Mouse (Mus musculus) liver, embryonic 16.5 days (tissue): ENCODE results near the gene Zfp354b. TPM values are rescaled to one million over a fixed set of nuclear protein-coding genes. Genes with fewer than 3 reads are reported as not detected.
A peak's percentile ranks its signal among the peaks of the same experiment; 100 is the strongest.

ENCODE experiments used
- ATAC-seq: fragments of 200-750 bp; cut with Nextera tagmentation; 2 replicates; pipeline ENCODE4 v1.8.0; 2017; ENCODE audit warnings: low read depth, mild to moderate bottlenecking, moderate number of reproducible peaks, moderate library complexity
- H3K27ac ChIP-seq: fragments of 300-500 bp; sonication (generic); 2 replicates; pipeline ENCODE4 v1.5.1; 2014; ENCODE audit warnings: mild to moderate bottlenecking, low read length
- H3K27me3 ChIP-seq: fragments of 300-500 bp; sonication (generic); 2 replicates; pipeline ENCODE4 v1.6.1; 2014; ENCODE audit warnings: low read depth, low read length, mixed read lengths; ENCODE audit not compliant: control insufficient read depth, insufficient read depth
- H3K36me3 ChIP-seq: fragments of 300-500 bp; sonication (generic); 2 replicates; pipeline ENCODE4 v1.6.1; 2014; ENCODE audit warnings: mild to moderate bottlenecking; ENCODE audit not compliant: control insufficient read depth, insufficient read depth
- H3K4me1 ChIP-seq: fragments of 300-500 bp; sonication (generic); 2 replicates; pipeline ENCODE4 v1.6.1; 2014; ENCODE audit warnings: low read depth, low read length, mixed read lengths; ENCODE audit not compliant: control insufficient read depth
- H3K4me2 ChIP-seq: fragments of 300-500 bp; sonication (generic); 2 replicates; pipeline ENCODE4 v1.6.1; 2014; ENCODE audit warnings: low read depth, low read length, mixed read lengths
- H3K4me3 ChIP-seq: fragments of 300-500 bp; sonication (generic); 2 replicates; pipeline ENCODE4 v1.5.1; 2014; ENCODE audit warnings: low read depth, mild to moderate bottlenecking, low read length
- H3K9ac ChIP-seq: fragments of 300-500 bp; sonication (generic); 2 replicates; pipeline ENCODE4 v1.6.1; 2014; ENCODE audit warnings: low read depth, low read length
- H3K9me3 ChIP-seq: fragments of 300-500 bp; sonication (generic); replicated peaks from 2 replicates; pipeline ENCODE4 v1.6.1; 2016; ENCODE audit warnings: low read length; ENCODE audit not compliant: control insufficient read depth
- WGBS: fragments of 180-500 bp; shearing (Covaris S2); extraction: QIAGEN DNeasy Blood & Tissue Kit; methylation state at CpG from one replicate; pipeline ENCODE4 v1.1.7; 2014; ENCODE audit not compliant: insufficient replicate concordance; 5-methylcytosine and 5-hydroxymethylcytosine counted together
- polyA plus RNA-seq: library from polyadenylated mRNA; unstranded; fragments of >200 nt; fragmentation: Nextera tagmentation; extraction: Ambion mirVana; gene quantifications from 2 replicates; pipeline ENCODE4 v1.2.1, GENCODE M21; 2015

The Zfp354b gene
- polyA plus RNA-seq, 1 experiment from 2014 or later: 0.15 TPM

DNA sequence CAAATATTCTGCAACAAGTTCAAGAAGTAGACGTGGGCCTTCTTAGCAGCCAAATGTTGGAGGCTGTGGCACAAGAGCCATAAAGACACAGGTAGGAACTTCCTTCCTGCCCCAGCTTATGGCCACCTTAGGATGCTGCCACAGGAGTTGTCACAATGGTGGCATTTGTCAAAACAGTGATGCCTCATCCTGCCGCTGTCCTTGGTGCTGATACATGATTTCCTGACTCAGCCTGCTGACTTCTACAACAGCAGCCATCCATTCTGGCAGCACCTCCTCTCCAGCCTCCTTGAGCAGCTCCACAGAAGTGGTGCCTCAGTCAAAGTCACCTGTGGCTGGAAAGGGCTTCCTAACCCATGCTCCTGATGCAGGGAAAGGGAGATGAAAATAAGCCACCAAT, 39.0 kb downstream of the Zfp354b start:
- H3K36me3 ChIP-seq: no peaks in the 10 kb centered on the region
- no peak overlapping the region for H3K27ac ChIP-seq
- H3K4me1 ChIP-seq: no peaks in the 10 kb centered on the region; the same call in 1 of the 2 replicates
- H3K27me3 ChIP-seq: no peaks in the 10 kb centered on the region
- no peak overlapping the region for H3K4me3 ChIP-seq
- no peaks in the 10 kb centered on the region for H3K9me3 ChIP-seq
- ATAC-seq: no peak
- 25% methylated on average over 2 of the region's 2 CpGs for WGBS
- no peak overlapping the region for H3K9ac ChIP-seq
- no peak overlapping the region for H3K4me2 ChIP-seq

DNA sequence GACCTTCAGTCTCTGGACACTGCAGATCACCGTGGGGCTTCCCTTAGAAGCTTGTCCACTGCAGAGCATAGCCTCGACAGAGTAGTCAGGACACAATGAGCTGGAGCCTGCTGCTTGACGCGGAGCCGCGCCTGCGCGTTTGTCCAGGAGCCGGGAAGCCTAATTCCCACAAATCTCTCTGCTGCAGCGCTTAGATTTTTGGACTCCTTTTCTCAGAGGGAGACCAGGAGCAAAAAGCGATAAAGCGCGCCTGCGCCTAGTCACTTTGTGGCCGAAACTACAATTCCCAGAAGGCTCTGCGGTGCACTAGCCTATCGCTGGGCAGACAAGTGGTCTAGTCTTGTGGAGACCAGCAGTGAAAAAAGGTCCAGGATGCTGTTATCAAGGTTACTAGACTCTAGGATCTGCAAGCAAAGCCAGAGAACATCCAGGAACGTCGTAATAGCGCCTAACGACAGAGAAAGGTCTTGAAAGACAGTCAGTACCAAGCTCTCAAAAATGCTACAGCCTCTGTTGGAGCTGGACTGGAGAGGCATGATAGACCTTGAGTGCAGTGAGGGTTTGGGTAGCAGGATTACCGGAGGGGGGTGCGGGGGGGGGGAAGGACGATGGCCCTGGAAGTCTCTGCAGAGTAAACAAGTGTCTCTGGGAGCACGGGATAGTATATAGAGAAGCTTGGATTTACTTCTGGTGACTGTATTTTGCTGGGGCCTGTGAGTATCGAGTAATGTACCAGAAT, 43.9 kb downstream of the Zfp354b start, which contains the start of gene Zfp454:
TSS of gene Zfp454 (minus strand) at position 262 of the 739 bp plus-strand sequence.
- H3K4me2 ChIP-seq: peak within 1 kb of the TSS; percentile 57
- H3K4me3 ChIP-seq: peak within 1 kb of the TSS; percentile 44
- WGBS: 6% methylated on average over 26 of the region's 26 CpGs
- H3K27ac ChIP-seq: no peak within 1 kb of the TSS
- H3K9me3 ChIP-seq: no peaks in the 10 kb centered on the region
- no peaks in the 10 kb centered on the region for H3K27me3 ChIP-seq
- no peaks in the 10 kb centered on the region; the same call in none of the 2 replicates for H3K4me1 ChIP-seq
- peak; percentile 56 for ATAC-seq
- H3K9ac ChIP-seq: no peak within 1 kb of the TSS
- H3K36me3 ChIP-seq: no peaks in the 10 kb centered on the region

DNA sequence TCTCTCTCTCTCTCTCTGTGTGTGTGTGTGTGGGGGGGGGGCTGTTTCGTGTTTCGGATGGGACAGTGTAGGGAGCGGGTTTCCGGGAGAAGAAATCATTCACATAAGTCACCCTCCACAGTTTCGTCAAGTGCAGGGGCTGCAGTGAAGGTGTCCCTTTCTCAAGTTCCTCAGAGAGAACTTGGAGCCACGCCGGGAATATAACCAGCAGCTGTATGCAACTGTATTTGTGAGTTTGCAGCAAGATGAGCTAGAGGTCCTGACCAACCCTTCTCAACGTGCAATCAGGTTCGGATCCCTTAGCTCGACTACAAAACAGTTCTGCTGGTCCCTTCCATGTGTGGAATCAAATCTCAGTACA, 44.5 kb downstream of the Zfp354b start:
- H3K4me1 ChIP-seq: no peaks in the 10 kb centered on the region; the same call in none of the 2 replicates
- H3K4me2 ChIP-seq: peak overlapping the region; percentile 57
- 30% methylated on average over 10 of the region's 10 CpGs for WGBS
- H3K36me3 ChIP-seq: no peaks in the 10 kb centered on the region
- H3K4me3 ChIP-seq: peak overlapping the region; percentile 44
- no peak overlapping the region for H3K9ac ChIP-seq
- H3K27ac ChIP-seq: no peak overlapping the region
- no peaks in the 10 kb centered on the region for H3K9me3 ChIP-seq
- H3K27me3 ChIP-seq: no peaks in the 10 kb centered on the region
- no peak for ATAC-seq

DNA sequence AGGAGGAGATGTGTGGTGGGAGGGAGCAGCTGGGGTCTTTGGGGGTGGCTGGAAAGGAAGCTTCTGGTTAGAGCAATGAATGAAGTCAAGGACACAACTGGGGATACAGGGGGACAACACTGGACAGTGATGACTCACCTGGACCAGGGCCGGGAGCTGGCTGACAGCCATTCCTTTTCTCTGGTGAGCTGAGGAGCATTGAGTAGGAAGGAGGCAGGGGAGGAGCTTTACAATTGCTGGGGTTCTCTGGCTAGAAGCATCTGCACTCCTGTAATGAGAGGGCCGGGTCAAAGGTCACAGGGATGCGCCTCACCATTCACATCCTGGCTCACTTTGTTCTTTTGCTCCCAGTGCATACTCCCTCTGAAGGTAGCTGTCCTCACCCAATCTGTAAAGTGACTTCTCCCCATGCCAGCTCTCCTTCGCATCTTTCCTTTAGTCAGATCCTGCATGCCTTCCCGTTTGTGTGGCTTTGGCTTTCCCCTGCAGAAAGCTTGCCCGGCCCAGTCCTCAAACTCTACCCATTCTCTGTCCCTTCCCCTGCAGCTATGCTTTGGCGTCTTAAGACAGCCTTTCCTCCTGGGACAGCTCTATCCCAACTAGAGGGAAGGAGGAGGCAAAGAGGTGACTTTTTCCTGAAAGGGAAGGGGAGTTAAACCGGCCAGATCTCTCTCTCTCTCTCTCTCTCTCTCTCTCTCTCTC, 45.1 kb downstream of the Zfp354b start:
- Histone ChIP-seq H3K4me2 (peak overlapping the region; percentile 57; the same call in 1 of the 2 replicates), H3K4me1 (no peaks in the 10 kb centered on the region; the same call in none of the 2 replicates), H3K27ac (no peak overlapping the region), H3K9me3 (no peaks in the 10 kb centered on the region), H3K9ac (no peak overlapping the region), H3K36me3 (no peaks in the 10 kb centered on the region), H3K27me3 (no peaks in the 10 kb centered on the region), H3K4me3 (no peak overlapping the region)
- 47% methylated on average over 8 of the region's 8 CpGs for WGBS
- ATAC-seq: no peak

DNA sequence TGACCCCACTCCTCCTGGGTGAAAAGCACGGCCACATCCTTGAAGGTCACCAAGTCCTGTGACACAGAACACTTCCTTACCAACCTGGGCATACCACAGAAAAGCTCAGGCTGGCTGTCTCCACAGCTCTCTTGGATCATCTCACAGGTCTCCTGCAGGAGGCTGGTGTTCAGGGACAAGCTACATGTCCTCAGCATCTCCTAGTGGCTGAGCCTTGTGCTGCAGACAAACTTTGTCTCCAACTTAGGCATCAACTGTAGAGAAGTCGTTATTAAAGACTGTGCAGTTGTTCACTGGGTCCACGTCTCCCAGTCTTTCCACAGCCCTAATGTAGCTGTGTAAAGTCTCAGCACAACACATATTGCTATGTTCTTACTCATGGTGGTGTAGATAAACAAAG, 47.7 kb downstream of the Zfp354b start:
- H3K4me1 ChIP-seq: no peaks in the 10 kb centered on the region; the same call in none of the 2 replicates
- no peak overlapping the region for H3K9ac ChIP-seq
- WGBS: 52% methylated on average over 3 of the region's 3 CpGs
- H3K27ac ChIP-seq: no peak overlapping the region
- no peaks in the 10 kb centered on the region for H3K27me3 ChIP-seq
- no peak for ATAC-seq
- no peaks in the 10 kb centered on the region for H3K36me3 ChIP-seq
- no peaks in the 10 kb centered on the region for H3K9me3 ChIP-seq
- no peak overlapping the region for H3K4me2 ChIP-seq
- H3K4me3 ChIP-seq: no peak overlapping the region

DNA sequence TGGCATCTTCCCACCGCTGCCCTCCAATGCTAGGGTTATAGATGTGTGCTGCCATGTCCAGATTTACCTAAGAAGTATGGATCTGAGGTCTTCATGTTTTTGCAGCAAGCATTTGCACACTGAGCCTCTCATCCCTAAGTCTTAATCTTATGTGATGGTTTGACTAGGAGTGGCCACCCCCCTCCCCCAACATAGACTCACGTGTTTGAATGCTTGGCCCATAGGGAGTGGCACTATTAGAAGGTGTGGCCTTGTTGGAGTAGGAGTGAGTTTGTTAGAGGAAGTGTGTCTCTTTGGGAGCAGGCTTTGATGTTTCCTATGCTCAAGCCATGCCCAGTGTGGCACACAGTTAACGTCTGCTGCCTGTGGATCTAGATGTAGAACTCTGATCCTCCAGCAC, 52.8 kb downstream of the Zfp354b start:
- Histone ChIP-seq H3K4me1 (no peaks in the 10 kb centered on the region), H3K36me3 (no peaks in the 10 kb centered on the region), H3K27me3 (no peaks in the 10 kb centered on the region), H3K4me2 (no peak overlapping the region), H3K9me3 (no peaks in the 10 kb centered on the region), H3K4me3 (no peak overlapping the region), H3K27ac (no peak overlapping the region), H3K9ac (no peak overlapping the region)
- 64% methylated on average over 3 of the region's 3 CpGs for WGBS
- ATAC-seq: no peak

Other genes starting within 250 kb of the Zfp354b start
- 0.76 and 0.84 TPM in 2 replicates for gene Zfp354c, start 103.9 kb downstream of the Zfp354b start, polyA plus RNA-seq
- 0.08 TPM in 2 replicates for gene Zfp879, start 90.1 kb downstream of the Zfp354b start, polyA plus RNA-seq
- gene Grm6, start 80.9 kb downstream of the Zfp354b start, polyA plus RNA-seq: 0.02 TPM in 1 of 2 replicates, not detected in the other
- gene Zfp454, start 44.0 kb downstream of the Zfp354b start, polyA plus RNA-seq: 0.28 and 0.29 TPM in 2 replicates
- 1.6 and 1.9 TPM in 2 replicates for gene Zfp2, start 15.5 kb downstream of the Zfp354b start, polyA plus RNA-seq
- not detected in 2 replicates for gene 4933414I15Rik, start 12.1 kb upstream of the Zfp354b start, polyA plus RNA-seq
- not detected in 2 replicates for gene Prop1, start 22.1 kb upstream of the Zfp354b start, polyA plus RNA-seq
- gene Olfr1378, start 34.9 kb upstream of the Zfp354b start, polyA plus RNA-seq: not detected in 2 replicates
- not detected in 2 replicates for gene Olfr1377, start 50.3 kb upstream of the Zfp354b start, polyA plus RNA-seq
- not detected in 2 replicates for gene Olfr51, start 72.0 kb upstream of the Zfp354b start, polyA plus RNA-seq
- gene Olfr54, start 82.6 kb upstream of the Zfp354b start, polyA plus RNA-seq: not detected in 2 replicates
- gene Olfr1375, start 116.5 kb upstream of the Zfp354b start, polyA plus RNA-seq: not detected in 2 replicates
- gene Zfp354a, start 127.6 kb upstream of the Zfp354b start, polyA plus RNA-seq: 1.4 and 1.7 TPM in 2 replicates